8 mouse cellular contexts compared by ENCODE assay signal in genomic region chr5:48327652-48328051, GRCm38 (mm10). TPM values are rescaled to one million over a fixed set of nuclear protein-coding genes. Genes with fewer than 3 reads are reported as not detected.
DNase-seq lines count a peak whose midpoint lies in the region; ATAC-seq and TF ChIP-seq lines count a peak whose summit lies in the region.

TSS of gene 5730480H06Rik (plus strand) at chr5:48327952.

- DNase-seq in heart, adult 2 months = no peak
- DNase-seq in CH12.LX (ENCODE audit: extremely low read depth) = no peak
- DNase-seq in forebrain, embryonic 10.5 days (ENCODE audit: extremely low spot score, low spot score) = no peak
- no peak for DNase-seq in left cerebral cortex, postnatal 25 days (ENCODE audit: low spot score in 2 of 2)
- no peak for DNase-seq in right cerebral cortex, postnatal 10 days (ENCODE audit: low spot score in 2 of 2)
- DNase-seq in cerebellum, postnatal 10 days = no peak
- DNase-seq in T-cell, adult 2 months (ENCODE audit: low spot score) = no peak

- H3K4me1 ChIP-seq in heart, embryonic 11.5 days (ENCODE audit: control insufficient read depth, insufficient read depth, low read length) = no peaks in the 10 kb centered on the region
- H3K4me1 ChIP-seq in heart, adult 2 months (ENCODE audit: control insufficient read depth, insufficient read depth, low read length) = no peaks in the 10 kb centered on the region
- peaks cover 0 to 10% of the 10 kb centered on the region in 2 experiments; a peak in 2 of 4 replicates for H3K4me1 ChIP-seq in CH12.LX (ENCODE audit: control insufficient read depth in 1 of 2, insufficient read depth in 2 of 2)
- H3K4me1 ChIP-seq in forebrain, embryonic 10.5 days = no peaks in the 10 kb centered on the region

- in situ Hi-C loops in CH12.LX (cut with MboI; ENCODE audit: low pct_ligation_motif_present, low pct_unique_long_range_greater_than_20kb, low sequenced_read_pairs) = no loop called here

- no peak for TF ChIP-seq RAD21 in CH12.LX (IDR thresholded peaks at IDR 0.05; ENCODE audit: low read depth, low read length)

- no peaks in the 10 kb centered on the region for H3K27me3 ChIP-seq in heart, embryonic 11.5 days (ENCODE audit: control insufficient read depth, insufficient read depth, low read length)
- H3K27me3 ChIP-seq in heart, adult 2 months (ENCODE audit: control insufficient read depth, insufficient read depth, low read length) = no peaks in the 10 kb centered on the region
- no peaks in the 10 kb centered on the region for H3K27me3 ChIP-seq in CH12.LX (replicated peaks)
- H3K27me3 ChIP-seq in forebrain, embryonic 10.5 days (ENCODE audit: poor library complexity, severe bottlenecking) = no peaks in the 10 kb centered on the region

- intact Hi-C loops in heart, adult 2 months (cut with DNase I) = no loop called here
- intact Hi-C loops in left cerebral cortex, postnatal 25 days (cut with DNase I) = no loop called here

- no peak within 1 kb of the TSS for H3K4me2 ChIP-seq in heart, embryonic 11.5 days
- H3K4me2 ChIP-seq in CH12.LX (ENCODE audit: insufficient read depth, low read depth, poor library complexity, severe bottlenecking) = no peak within 1 kb of the TSS

- H3K4me3 ChIP-seq in heart, embryonic 11.5 days (ENCODE audit: low read depth, low read length) = no peak within 1 kb of the TSS
- H3K4me3 ChIP-seq in heart, adult 2 months = no peak within 1 kb of the TSS
- no peak within 1 kb of the TSS for H3K4me3 ChIP-seq in CH12.LX (replicated peaks in 1 of 3; ENCODE audit: low read depth in 2 of 3, low read length in 2 of 3, poor library complexity in 1 of 3)
- no peak within 1 kb of the TSS for H3K4me3 ChIP-seq in forebrain, embryonic 10.5 days

- H3K9ac ChIP-seq in heart, embryonic 11.5 days (ENCODE audit: low read depth, low read length) = no peak within 1 kb of the TSS
- no peak within 1 kb of the TSS for H3K9ac ChIP-seq in heart, adult 2 months (ENCODE audit: low read depth, low read length)
- no peak within 1 kb of the TSS for H3K9ac ChIP-seq in CH12.LX (ENCODE audit: insufficient read depth, low read depth)

- H3K79me2 ChIP-seq in heart, adult 2 months (replicated peaks; ENCODE audit: control insufficient read depth, insufficient read depth, low read length) = no peaks in the 10 kb centered on the region
- no peaks in the 10 kb centered on the region for H3K79me2 ChIP-seq in CH12.LX (replicated peaks; ENCODE audit: control insufficient read depth, extremely low read depth, insufficient read depth, poor library complexity, severe bottlenecking)

- TF ChIP-seq POLR2A in heart, adult 2 months (IDR thresholded peaks at IDR 0.05; ENCODE audit: insufficient read depth, low read depth, low read length) = no peak
- TF ChIP-seq POLR2A in CH12.LX (IDR thresholded peaks at IDR 0.05; ENCODE audit: low read depth, low read length) = no peak

- H3K27ac ChIP-seq in heart, embryonic 11.5 days (ENCODE audit: low read depth, low read length) = no peak within 1 kb of the TSS
- no peak within 1 kb of the TSS for H3K27ac ChIP-seq in heart, adult 2 months
- H3K27ac ChIP-seq in CH12.LX (ENCODE audit: insufficient read depth, low read depth) = no peak within 1 kb of the TSS
- no peak within 1 kb of the TSS for H3K27ac ChIP-seq in forebrain, embryonic 10.5 days

- dilution Hi-C loops in CH12.LX (cut with MboI; ENCODE audit: extremely low pct_ligation_motif_present, extremely low pct_unique_long_range_greater_than_20kb, low sequenced_read_pairs) = no loop called here

- ATAC-seq in heart, embryonic 11.5 days (replicated peaks; ENCODE audit: insufficient number of reproducible peaks, low FRiP score, low TSS enrichment) = no peak

- TF ChIP-seq EP300 in heart, adult 2 months (IDR thresholded peaks at IDR 0.05; ENCODE audit: insufficient read depth, low read depth, low read length) = no peak
- TF ChIP-seq EP300 in CH12.LX (IDR thresholded peaks at IDR 0.05; ENCODE audit: low read length) = no peak

- 86% methylated on average over 8 of the region's 8 CpGs for WGBS in heart, embryonic 11.5 days (ENCODE audit: insufficient replicate concordance)
- 89% methylated on average over 8 of the region's 8 CpGs for WGBS in heart, adult 2 months
- 97% methylated on average over 8 of the region's 8 CpGs for WGBS in forebrain, embryonic 10.5 days

- H3K36me3 ChIP-seq in heart, embryonic 11.5 days (ENCODE audit: control insufficient read depth, insufficient read depth, low read length) = no peaks in the 10 kb centered on the region
- H3K36me3 ChIP-seq in heart, adult 2 months (ENCODE audit: control insufficient read depth, insufficient read depth, low read length) = no peaks in the 10 kb centered on the region
- no peaks in the 10 kb centered on the region for H3K36me3 ChIP-seq in CH12.LX (replicated peaks in 1 of 2; ENCODE audit: control insufficient read depth in 1 of 2, insufficient read depth in 1 of 2, low read length in 1 of 2)
- no peaks in the 10 kb centered on the region for H3K36me3 ChIP-seq in forebrain, embryonic 10.5 days (replicated peaks)

- no peak for TF ChIP-seq CTCF in heart, adult 2 months (IDR thresholded peaks at IDR 0.05)
- no peak for TF ChIP-seq CTCF in CH12.LX (conservative IDR thresholded peaks at IDR 0.05 in 1 of 2, IDR thresholded peaks at IDR 0.05 in 1 of 2; ENCODE audit: low read depth in 2 of 2, low read length in 2 of 2)

- H3K9me3 ChIP-seq in heart, embryonic 11.5 days (replicated peaks; ENCODE audit: control insufficient read depth, low read length) = no peaks in the 10 kb centered on the region
- H3K9me3 ChIP-seq in CH12.LX (replicated peaks; ENCODE audit: low read length) = no peaks in the 10 kb centered on the region
- no peaks in the 10 kb centered on the region for H3K9me3 ChIP-seq in forebrain, embryonic 10.5 days

TF ChIP-seq in CH12.LX, 34 proteins besides CTCF, POLR2A, EP300 and RAD21:
- TF ChIP-seq TCF12 (IDR thresholded peaks at IDR 0.05; ENCODE audit: low read depth, low read length) (no peak), BHLHE40 (IDR thresholded peaks at IDR 0.05; ENCODE audit: low read depth, low read length) (no peak), RCOR1 (conservative IDR thresholded peaks at IDR 0.05; ENCODE audit: low read depth, low read length) (no peak), MYC (IDR thresholded peaks at IDR 0.05; ENCODE audit: low read depth, low read length) (no peak), PAX5 (IDR thresholded peaks at IDR 0.05; ENCODE audit: low read length) (no peak), E2F4 (IDR thresholded peaks at IDR 0.05; ENCODE audit: insufficient replicate concordance, low read depth, low read length) (no peak), UBTF (IDR thresholded peaks at IDR 0.05; ENCODE audit: low read depth, low read length) (no peak), JUND (conservative IDR thresholded peaks at IDR 0.05; ENCODE audit: low read depth, low read length) (no peak), MXI1 (IDR thresholded peaks at IDR 0.05; ENCODE audit: low read depth, low read length) (no peak), USF2 (conservative IDR thresholded peaks at IDR 0.05; ENCODE audit: low read depth, low read length) (no peak), ZNF384 (IDR thresholded peaks at IDR 0.05; ENCODE audit: low read depth, low read length) (no peak), GABPA (IDR thresholded peaks at IDR 0.05; ENCODE audit: insufficient replicate concordance, low read depth, low read length) (no peak), CHD1 (IDR thresholded peaks at IDR 0.05; ENCODE audit: low read depth, low read length) (no peak), TBP (conservative IDR thresholded peaks at IDR 0.05; ENCODE audit: low read depth, low read length) (no peak)

RNA-seq across cellular contexts. Expression of gene 5730480H06Rik, which starts in this region (rescaled TPM):
- polyA plus RNA-seq in heart, embryonic 11.5 days (2014; fragmentation: Nextera tagmentation; extraction: Ambion mirVana) = 17.0 and 17.3 TPM in 2 replicates
- total RNA-seq in heart, adult 2 months (2021) = 1 to 10 TPM; 5.1 to 7.3 TPM
- 3.3 and 6.2 TPM in 2 replicates for polyA plus RNA-seq in heart, adult 2 months (2012; rRNA removed)
- 10.2 and 11.4 TPM in 2 replicates for total RNA-seq in CH12.LX (2012; rRNA removed)
- 26.1 and 28.3 TPM in 2 replicates for total RNA-seq in CH12.LX (2014; rRNA removed)
- 26.3 and 29.2 TPM in 2 replicates for polyA plus RNA-seq in CH12.LX (2012; ENCODE audit: insufficient read length, low read depth)
- polyA plus RNA-seq in forebrain, embryonic 10.5 days (2016; fragmentation: Nextera tagmentation; extraction: Ambion mirVana) = 26.3 and 27.0 TPM in 2 replicates
- total RNA-seq in left cerebral cortex, postnatal 25 days (2021) = 10 to 100 TPM; 16.2 to 23.8 TPM
